Mouse (Mus musculus): ENCODE measurements around the gene Itga6.

DNA sequence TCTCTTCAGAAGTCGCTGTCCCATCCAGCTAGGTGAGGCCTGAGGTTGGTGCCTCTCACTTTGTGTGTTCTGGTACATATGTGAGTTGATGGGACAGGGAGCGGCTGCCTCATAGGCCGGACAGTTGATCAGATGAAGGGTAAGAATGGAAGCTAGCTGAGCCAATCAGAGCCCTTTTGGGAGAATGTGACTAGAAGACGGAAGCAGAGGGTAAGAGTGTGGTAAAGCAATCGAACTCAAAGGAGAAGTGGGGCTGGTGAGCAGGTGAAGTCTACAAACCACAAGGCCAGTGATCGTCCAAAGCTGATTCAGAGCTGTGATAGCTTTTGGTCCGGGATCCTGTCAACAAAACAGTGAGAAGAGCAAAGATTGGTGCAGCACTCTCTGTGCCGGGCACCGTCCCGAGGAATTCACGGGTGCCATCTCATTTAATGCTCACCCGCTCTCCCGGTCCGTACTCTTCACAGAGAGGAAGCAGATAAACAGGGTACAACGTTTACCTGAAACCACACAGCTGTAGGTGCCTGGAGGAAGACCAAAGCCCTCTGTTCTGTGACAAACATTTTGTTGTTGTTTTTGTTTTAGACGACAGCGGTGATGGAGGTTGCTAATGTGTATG is 9.8 kb upstream of the Itga6 start:
- TF ChIP-seq CTCF (IDR thresholded peaks at IDR 0.05; ENCODE audit: borderline replicate concordance, insufficient read depth, low read length), result no peak
- TF ChIP-seq POLR2A (IDR thresholded peaks at IDR 0.05; ENCODE audit: low read depth, low read length), result no peak
